Mouse (Mus musculus) liver, adult 2 months (tissue): ENCODE measurements around the gene Olfr1222. TPM values are rescaled to one million over a fixed set of nuclear protein-coding genes. Genes with fewer than 3 reads are reported as not detected.
"Not testable (repeated sequence)": the region's sequence is repeated elsewhere in the genome, so short reads cannot be mapped to it uniquely, and the experiment has no call there.

ENCODE experiments used
- DNase-seq: peaks from one replicate; pipeline ENCODE4 v3.0.0-alpha.2; 2011; ENCODE audit warnings: low read depth, low spot score; ENCODE audit errors: extremely low read depth
- H3K27ac ChIP-seq: fragments of 200-500 bp; replicated peaks from 2 replicates; pipeline ENCODE4 v1.5.1; 2012; ENCODE audit warnings: low read depth, mild to moderate bottlenecking, control low read depth, inconsistent platforms, low read length; ENCODE audit not compliant: insufficient read depth
- H3K27me3 ChIP-seq: fragments of 200-500 bp; 2 replicates; pipeline ENCODE4 v1.6.1; 2012; ENCODE audit warnings: mild to moderate bottlenecking, moderate library complexity, low read length, inconsistent platforms; ENCODE audit not compliant: control insufficient read depth, insufficient read depth
- H3K36me3 ChIP-seq: fragments of 200-500 bp; 2 replicates; pipeline ENCODE4 v1.6.1; 2012; ENCODE audit warnings: low read length, inconsistent platforms; ENCODE audit not compliant: control insufficient read depth, insufficient read depth
- H3K4me1 ChIP-seq: fragments of 200-500 bp; 2 replicates; pipeline ENCODE4 v1.6.1; 2011; ENCODE audit warnings: low read length; ENCODE audit not compliant: control insufficient read depth, insufficient read depth
- H3K4me3 ChIP-seq: fragments of 200-500 bp; 2 replicates; pipeline ENCODE4 v1.5.1; 2011; ENCODE audit warnings: low read depth, mild to moderate bottlenecking, control low read depth, low read length, moderate library complexity; ENCODE audit not compliant: insufficient read depth
- H3K79me2 ChIP-seq: fragments of 200-500 bp; 2 replicates; pipeline ENCODE4 v1.6.1; 2012; ENCODE audit warnings: inconsistent platforms, mild to moderate bottlenecking, low read length, moderate library complexity; ENCODE audit not compliant: control insufficient read depth, insufficient read depth
- H3K9ac ChIP-seq: fragments of 200-500 bp; 2 replicates; pipeline ENCODE4 v1.6.1; 2012; ENCODE audit warnings: low read depth, mild to moderate bottlenecking, control low read depth, inconsistent platforms, low read length
- CTCF ChIP-seq: fragments of 200-500 bp; IDR thresholded peaks from 2 replicates; pipeline ENCODE4 v1.5.1; 2011; ENCODE audit warnings: low read depth, low read length, control low read depth
- POLR2A ChIP-seq: fragments of 200-500 bp; IDR thresholded peaks from 2 replicates; pipeline ENCODE4 v1.6.1; 2011; ENCODE audit warnings: low read length, control low read depth; ENCODE audit not compliant: insufficient read depth; ENCODE audit errors: extremely low read depth
- WGBS: fragments of 180-500 bp; shearing (Covaris S2); methylation state at CpG from one replicate; pipeline ENCODE4 v1.1.7; 2018; 5-methylcytosine and 5-hydroxymethylcytosine counted together
- polyA plus RNA-seq: library from polyadenylated mRNA; depleted of rRNA; stranded (reverse); fragments of >200 nt; gene quantifications from 2 replicates; pipeline ENCODE4 v1.2.3, GENCODE M21; 2012; rRNA removed
- total RNA-seq: library from RNA; depleted of rRNA; stranded (reverse); fragments of >200 nt; gene quantifications from 2 replicates; pipeline ENCODE4 v1.2.3, GENCODE M21; 2014; rRNA removed

Olfr1222 gene
- total RNA-seq (not detected in 2 replicates), polyA plus RNA-seq (not detected in 2 replicates)

DNA sequence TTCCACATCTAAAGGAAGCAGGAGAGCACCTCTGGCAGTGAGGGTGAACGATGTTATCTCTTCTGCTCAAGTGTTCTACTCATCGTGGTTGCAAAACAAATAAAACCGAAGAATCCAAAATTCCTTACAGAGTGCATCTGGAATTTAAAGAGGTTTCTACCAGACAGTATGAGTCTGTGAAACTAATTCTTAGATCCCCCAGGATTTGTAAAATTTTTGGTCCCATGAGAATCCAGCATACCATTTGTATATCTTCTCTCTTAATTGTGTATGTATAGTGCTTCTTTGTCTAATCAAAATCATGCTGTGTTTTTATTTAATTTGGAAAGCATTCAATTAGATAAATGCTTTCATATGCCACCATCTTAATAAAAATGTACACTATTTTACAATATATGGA, at the start of gene Olfr1222:
TSS of gene Olfr1222 (minus strand) at position 101 of the 400 bp plus-strand sequence.
- Histone ChIP-seq H3K27me3 (no peaks in the 10 kb centered on the region), H3K79me2 (no peaks in the 10 kb centered on the region), H3K36me3 (no peaks in the 10 kb centered on the region), H3K4me1 (no peaks in the 10 kb centered on the region), H3K9ac (no peak within 1 kb of the TSS), H3K27ac (no peak within 1 kb of the TSS), H3K4me3 (no peak within 1 kb of the TSS)
- no peak for DNase-seq
- TF ChIP-seq CTCF (no peak), POLR2A (no peak)
- 50% methylated on average over 3 of the region's 3 CpGs for WGBS

DNA sequence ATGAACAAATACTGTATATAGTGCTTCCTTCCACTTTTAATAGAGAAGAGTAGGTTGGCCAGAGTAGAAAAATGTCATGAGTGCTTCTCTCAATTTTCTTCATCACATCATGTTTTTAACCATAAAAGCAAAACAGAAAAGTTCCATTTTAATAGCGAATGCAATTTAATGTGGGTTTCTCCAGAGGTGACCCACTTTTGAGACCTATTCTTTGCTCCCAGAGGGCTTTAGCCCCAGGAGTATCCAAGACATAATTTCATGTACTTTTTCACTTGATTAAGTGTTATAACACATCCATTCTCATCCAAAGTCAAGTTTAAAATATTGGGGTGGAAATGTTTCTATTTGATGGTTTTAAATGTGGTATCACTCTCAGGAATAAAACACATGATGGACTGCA, 41.7 kb upstream of the Olfr1222 start, which contains the start of gene Olfr1225:
TSS of gene Olfr1225 (minus strand) at position 101 of the 400 bp plus-strand sequence.
- 76% methylated on average over 1 of the region's 1 CpGs for WGBS
- DNase-seq = no peak
- Histone ChIP-seq H3K79me2 (no peaks in the 10 kb centered on the region), H3K4me3 (no peak within 1 kb of the TSS), H3K9ac (no peak within 1 kb of the TSS), H3K27me3 (no peaks in the 10 kb centered on the region), H3K36me3 (no peaks in the 10 kb centered on the region), H3K27ac (no peak within 1 kb of the TSS), H3K4me1 (no peaks in the 10 kb centered on the region)
- TF ChIP-seq POLR2A (no peak), CTCF (no peak)

DNA sequence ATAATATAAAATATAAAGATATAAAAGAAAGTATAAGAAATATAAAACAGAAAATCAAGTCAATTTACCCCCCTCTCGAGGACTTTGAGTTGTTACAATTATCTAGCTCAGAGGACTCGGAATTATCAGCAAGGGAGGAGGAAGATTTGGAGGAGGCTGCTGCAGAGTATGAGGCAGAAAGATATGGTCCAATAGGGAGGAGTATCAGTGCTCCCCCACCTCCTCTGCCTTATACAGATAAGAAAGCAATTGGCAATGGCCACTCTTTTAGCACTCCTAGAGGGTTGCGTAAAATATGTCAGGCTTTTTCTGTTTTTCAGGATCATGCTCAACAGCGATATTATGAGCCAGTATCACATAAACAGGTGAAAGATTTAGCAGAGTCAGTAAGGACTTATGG, 31.9 kb upstream of the Olfr1222 start:
- H3K27ac ChIP-seq, DNase-seq, H3K4me3 ChIP-seq, H3K27me3 ChIP-seq, H3K36me3 ChIP-seq, H3K9ac ChIP-seq, H3K4me1 ChIP-seq, H3K79me2 ChIP-seq: not testable (repeated sequence)
- 83% methylated on average over 4 of the region's 4 CpGs for WGBS

DNA sequence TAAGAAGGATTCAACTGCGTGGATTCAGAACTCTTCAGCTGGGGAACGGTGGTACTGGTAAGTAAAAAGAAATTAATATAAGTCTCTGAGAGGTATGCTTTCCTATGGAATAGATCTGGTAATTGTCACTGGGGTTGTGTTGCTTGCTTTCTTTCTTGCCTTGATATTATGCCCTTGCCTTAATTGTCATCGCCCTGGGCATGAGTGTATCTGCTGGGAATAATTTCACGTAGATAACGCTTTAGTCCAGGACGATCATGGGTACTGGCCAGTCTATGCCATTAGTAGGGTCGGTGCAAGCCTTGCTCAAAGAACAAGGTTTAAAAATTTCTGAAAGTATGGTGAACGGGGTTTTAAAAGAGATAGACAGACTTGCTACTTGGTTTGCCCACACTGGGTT, 31.1 kb upstream of the Olfr1222 start, which contains the start of gene Olfr1224-ps1:
TSS of gene Olfr1224-ps1 (minus strand) at position 101 of the 400 bp plus-strand sequence.
- H3K4me1 ChIP-seq, H3K36me3 ChIP-seq, H3K27ac ChIP-seq, H3K79me2 ChIP-seq, H3K9ac ChIP-seq, H3K4me3 ChIP-seq, DNase-seq, H3K27me3 ChIP-seq: not testable (repeated sequence)
- 91% methylated on average over 8 of the region's 8 CpGs for WGBS

DNA sequence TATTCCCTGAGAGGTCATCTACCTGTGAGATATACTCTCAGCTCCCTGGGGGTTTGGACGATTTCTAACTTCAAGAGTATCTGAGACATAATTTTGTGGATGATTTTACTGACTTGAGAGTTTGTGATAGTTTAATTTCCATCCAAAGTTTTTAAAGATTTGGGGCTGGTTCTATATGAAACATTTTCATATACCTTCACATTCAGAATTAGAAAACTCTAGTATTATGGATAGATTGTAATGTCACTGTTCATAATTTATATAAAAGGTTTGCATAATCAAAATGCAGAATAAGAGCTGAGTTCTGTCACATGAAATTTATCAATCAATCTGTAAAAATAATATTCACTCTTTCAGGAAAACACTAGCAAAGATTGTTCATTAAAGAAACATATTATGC, 18.6 kb upstream of the Olfr1222 start, which contains the start of gene Olfr1223:
TSS of gene Olfr1223 (minus strand) at position 101 of the 400 bp plus-strand sequence.
- no peak within 1 kb of the TSS for H3K27ac ChIP-seq
- no peaks in the 10 kb centered on the region for H3K27me3 ChIP-seq
- TF ChIP-seq CTCF (no peak), POLR2A (no peak)
- no peak within 1 kb of the TSS for H3K4me3 ChIP-seq
- H3K9ac ChIP-seq = no peak within 1 kb of the TSS
- WGBS = 49% methylated on average over 1 of the region's 1 CpGs
- H3K36me3 ChIP-seq = no peaks in the 10 kb centered on the region
- no peaks in the 10 kb centered on the region for H3K4me1 ChIP-seq
- H3K79me2 ChIP-seq = no peaks in the 10 kb centered on the region
- no peak for DNase-seq

DNA sequence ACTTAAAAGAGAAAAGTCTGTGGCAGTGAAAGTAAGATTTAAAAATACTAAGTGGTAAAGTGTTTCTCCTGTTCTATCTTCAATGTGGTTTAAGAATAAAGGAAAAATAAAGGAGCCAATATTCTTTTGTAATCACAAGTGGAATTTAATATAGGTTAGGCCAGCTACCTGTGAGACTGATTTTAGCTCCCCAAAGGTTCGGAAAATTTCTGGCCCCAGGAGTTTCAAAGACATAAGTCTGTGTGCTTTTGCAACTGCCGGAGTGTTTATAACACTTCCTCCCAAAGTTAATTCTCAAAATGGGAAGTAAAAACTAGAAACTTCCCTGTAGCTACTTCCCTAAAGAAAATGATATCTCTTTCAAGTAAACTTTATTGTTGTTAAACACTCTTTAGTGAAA, 15.7 kb downstream of the Olfr1222 start, which contains the start of gene Olfr1221:
TSS of gene Olfr1221 (minus strand) at position 101 of the 400 bp plus-strand sequence.
- Histone ChIP-seq H3K4me3 (no peak within 1 kb of the TSS), H3K4me1 (no peaks in the 10 kb centered on the region), H3K36me3 (no peaks in the 10 kb centered on the region), H3K27ac (no peak within 1 kb of the TSS), H3K27me3 (no peaks in the 10 kb centered on the region), H3K9ac (no peak within 1 kb of the TSS), H3K79me2 (no peaks in the 10 kb centered on the region)
- peak; percentile 3 for DNase-seq
- WGBS = 73% methylated on average over 2 of the region's 2 CpGs
- no peak for TF ChIP-seq POLR2A
- TF ChIP-seq CTCF = no peak
